Mouse (Mus musculus) hindbrain, embryonic 13.5 days (tissue): ENCODE measurements around the gene Cyb5r2. TPM values are rescaled to one million over a fixed set of nuclear protein-coding genes. Genes with fewer than 3 reads are reported as not detected.

Source experiments
- ATAC-seq: fragments of 200-750 bp; cut with Nextera tagmentation; 2 replicates; pipeline ENCODE4 v1.8.0; 2017; ENCODE audit warnings: moderate TSS enrichment; ENCODE audit not compliant: low FRiP score
- H3K27ac ChIP-seq: fragments of 300-500 bp; sonication (generic); 2 replicates; pipeline ENCODE4 v1.5.1; 2015; ENCODE audit warnings: inconsistent platforms, mild to moderate bottlenecking, moderate library complexity
- H3K27me3 ChIP-seq: fragments of 300-500 bp; sonication (generic); 2 replicates; pipeline ENCODE4 v1.6.1; 2015; ENCODE audit warnings: mild to moderate bottlenecking, inconsistent platforms
- H3K36me3 ChIP-seq: fragments of 300-500 bp; sonication (generic); 2 replicates; pipeline ENCODE4 v1.6.1; 2015; ENCODE audit warnings: mild to moderate bottlenecking, inconsistent platforms
- H3K4me1 ChIP-seq: fragments of 300-500 bp; sonication (generic); replicated peaks from 2 replicates; pipeline ENCODE4 v1.6.1; 2015; ENCODE audit warnings: inconsistent platforms
- H3K4me2 ChIP-seq: fragments of 300-500 bp; sonication (generic); 2 replicates; pipeline ENCODE4 v1.6.1; 2015; ENCODE audit warnings: inconsistent platforms, mild to moderate bottlenecking, moderate library complexity
- H3K4me3 ChIP-seq: fragments of 300-500 bp; sonication (generic); 2 replicates; pipeline ENCODE4 v1.5.1; 2015; ENCODE audit warnings: mild to moderate bottlenecking, inconsistent platforms
- H3K9ac ChIP-seq: fragments of 300-500 bp; sonication (generic); 2 replicates; pipeline ENCODE4 v1.6.1; 2015; ENCODE audit warnings: mild to moderate bottlenecking, inconsistent platforms
- H3K9me3 ChIP-seq: fragments of 300-500 bp; sonication (generic); 2 replicates; pipeline ENCODE4 v1.6.1; 2016; ENCODE audit warnings: inconsistent platforms
- WGBS: fragments of 180-500 bp; shearing (Covaris S2); methylation state at CpG from one replicate; pipeline ENCODE4 v1.1.7; 2015; 5-methylcytosine and 5-hydroxymethylcytosine counted together
- polyA plus RNA-seq: library from polyadenylated mRNA; unstranded; fragments of >200 nt; fragmentation: Nextera tagmentation; extraction: Ambion mirVana; gene quantifications from 2 replicates; pipeline ENCODE4 v1.2.1, GENCODE M21; 2015

Cyb5r2 gene
- polyA plus RNA-seq, 1 experiment from 2014 or later = not detected

DNA sequence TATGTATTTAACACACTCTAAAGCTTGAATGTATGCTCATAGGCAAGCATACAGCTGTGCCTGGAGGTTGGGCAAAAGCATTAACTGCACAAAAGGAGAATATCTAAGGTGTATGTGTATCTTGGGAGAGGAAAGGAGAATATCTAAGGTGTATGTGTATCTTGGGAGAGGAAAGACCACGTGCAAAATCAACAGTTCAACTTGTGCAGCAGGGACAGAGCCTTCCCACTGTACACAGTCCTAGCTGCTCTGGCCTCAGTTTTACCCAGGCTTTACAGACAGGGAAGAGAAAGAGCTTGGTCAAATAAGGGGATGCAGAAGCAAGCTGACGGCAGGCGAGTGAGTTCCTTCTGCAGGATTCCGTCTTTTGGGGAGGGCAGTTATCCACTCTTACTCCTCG is 43.8 kb downstream of the Cyb5r2 start:
- Histone ChIP-seq H3K27ac (no peak overlapping the region), H3K4me2 (no peak overlapping the region), H3K36me3 (no peaks in the 10 kb centered on the region), H3K27me3 (0 out of 2 replicates have a peak, but pooled peaks cover 4% of the 10 kb centered on the region), H3K4me1 (no peaks in the 10 kb centered on the region), H3K9ac (no peak overlapping the region), H3K4me3 (no peak overlapping the region), H3K9me3 (no peaks in the 10 kb centered on the region)
- no peak for ATAC-seq
- 89% methylated on average over 5 of the region's 5 CpGs for WGBS

DNA sequence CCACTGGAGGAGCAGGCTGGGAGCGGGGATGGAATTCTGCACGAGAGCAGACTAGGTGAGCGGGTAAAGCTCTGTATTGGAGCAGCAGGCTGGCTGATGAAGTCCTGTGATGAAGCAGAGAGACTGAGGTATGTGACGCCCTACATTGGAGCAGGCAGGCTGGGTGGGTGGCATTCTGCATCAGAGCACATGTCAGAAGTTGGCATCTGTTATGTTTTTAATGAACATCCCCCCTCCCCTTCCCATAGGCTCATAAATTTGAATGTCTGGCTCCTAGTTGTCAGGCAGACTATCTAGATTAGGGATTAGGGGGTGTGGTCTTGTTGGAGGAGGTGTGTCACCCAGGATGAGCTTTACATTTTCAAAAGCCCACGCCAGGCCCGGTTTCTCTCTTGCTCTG is 45.1 kb downstream of the Cyb5r2 start:
- Histone ChIP-seq H3K4me3 (no peak overlapping the region), H3K9ac (no peak overlapping the region), H3K4me2 (no peak overlapping the region), H3K27me3 (0 out of 2 replicates have a peak, but pooled peaks cover 6% of the 10 kb centered on the region), H3K36me3 (no peaks in the 10 kb centered on the region), H3K9me3 (no peaks in the 10 kb centered on the region), H3K4me1 (peaks cover 9% of the 10 kb centered on the region), H3K27ac (no peak overlapping the region)
- WGBS = 77% methylated on average over 6 of the region's 6 CpGs
- no peak for ATAC-seq

DNA sequence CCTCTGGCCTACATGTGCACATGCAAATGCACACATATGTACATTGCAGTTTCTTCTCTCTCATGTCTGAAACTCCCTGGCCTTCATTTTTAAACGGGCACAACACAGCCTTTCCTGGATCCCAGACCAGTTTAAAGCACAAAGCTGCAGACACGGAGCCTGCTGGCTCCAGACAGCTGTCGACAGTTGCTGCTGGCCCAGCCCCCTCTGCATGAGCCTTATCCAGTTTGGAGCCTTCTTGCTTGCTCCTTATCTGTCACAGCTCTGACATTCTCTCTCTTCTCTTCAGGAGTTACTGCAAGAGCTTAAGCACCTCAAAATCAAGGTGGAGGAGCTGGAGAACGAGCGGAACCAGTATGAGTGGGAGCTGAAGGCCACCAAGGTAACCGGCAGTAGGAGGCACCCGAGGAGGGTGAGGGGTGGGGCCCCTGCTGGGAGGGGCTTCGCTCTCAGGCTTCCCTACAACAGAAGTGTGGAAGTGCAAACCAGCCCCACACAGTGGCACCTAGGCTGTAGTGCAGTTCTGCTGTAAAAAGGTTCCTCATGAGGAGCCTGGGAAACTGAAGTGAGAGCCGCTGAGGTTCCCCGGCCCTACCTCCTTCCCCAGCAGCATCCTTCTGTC is 49.2 kb downstream of the Cyb5r2 start:
- peaks cover 25% of the 10 kb centered on the region; the same call in 1 of the 2 replicates for H3K27me3 ChIP-seq
- H3K4me1 ChIP-seq = peaks cover 13% of the 10 kb centered on the region
- no peaks in the 10 kb centered on the region for H3K36me3 ChIP-seq
- peak overlapping the region; percentile 27 for H3K4me3 ChIP-seq
- H3K27ac ChIP-seq = 0 out of 2 replicates have a peak overlapping the region, but pooled peaks have one; percentile 23
- H3K9me3 ChIP-seq = no peaks in the 10 kb centered on the region
- WGBS = 7% methylated on average over 10 of the region's 10 CpGs
- no peak overlapping the region for H3K9ac ChIP-seq
- peak; percentile 91 for ATAC-seq
- H3K4me2 ChIP-seq = peak overlapping the region; percentile 45

DNA sequence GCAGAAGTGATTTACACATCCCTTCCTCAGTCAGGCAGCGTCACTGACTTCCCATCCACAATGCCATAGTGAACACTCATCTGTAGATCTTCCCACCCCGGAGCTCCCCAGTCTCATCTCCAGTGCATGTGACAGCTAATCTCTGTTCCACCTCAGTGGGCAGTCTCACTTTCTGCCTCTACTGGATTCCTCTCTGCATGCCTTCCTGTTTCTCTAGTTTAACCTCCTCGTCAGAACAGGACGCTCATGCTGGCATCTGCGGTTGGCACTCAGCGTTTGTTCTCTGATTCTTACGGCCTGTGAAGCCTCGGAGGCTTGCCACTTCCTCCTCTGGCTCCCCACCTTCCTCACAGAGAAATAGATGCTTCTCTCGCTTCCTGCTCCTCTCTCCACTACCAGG is 50.2 kb downstream of the Cyb5r2 start:
- H3K4me2 ChIP-seq = no peak overlapping the region
- H3K4me1 ChIP-seq = peaks cover 13% of the 10 kb centered on the region
- 67% methylated on average over 9 of the region's 9 CpGs for WGBS
- no peak overlapping the region for H3K9ac ChIP-seq
- H3K27ac ChIP-seq = no peak overlapping the region
- peaks cover 34% of the 10 kb centered on the region for H3K27me3 ChIP-seq
- no peaks in the 10 kb centered on the region for H3K9me3 ChIP-seq
- no peak for ATAC-seq
- H3K36me3 ChIP-seq = no peaks in the 10 kb centered on the region
- H3K4me3 ChIP-seq = no peak overlapping the region

DNA sequence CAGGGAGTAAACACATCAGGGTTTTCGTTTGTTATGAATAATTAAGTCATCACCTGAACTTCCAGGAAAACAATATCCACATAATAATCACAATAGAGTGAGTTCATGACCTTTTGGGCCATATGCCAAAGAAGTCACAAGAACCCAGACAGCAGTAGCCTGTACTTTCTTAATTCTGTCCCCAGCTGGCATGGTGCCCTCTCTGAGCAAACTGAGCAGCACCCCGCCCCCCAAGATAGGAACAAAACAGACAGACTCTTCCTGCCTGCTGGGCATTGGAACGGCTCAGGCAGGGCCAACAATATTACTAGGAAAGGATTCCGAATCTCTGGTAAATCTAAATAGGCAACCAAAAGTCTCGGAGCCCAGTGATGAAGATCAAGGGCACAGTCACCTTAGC is 51.9 kb downstream of the Cyb5r2 start:
- whole genome bisulfite sequencing = 66% methylated on average over 5 of the region's 5 CpGs

DNA sequence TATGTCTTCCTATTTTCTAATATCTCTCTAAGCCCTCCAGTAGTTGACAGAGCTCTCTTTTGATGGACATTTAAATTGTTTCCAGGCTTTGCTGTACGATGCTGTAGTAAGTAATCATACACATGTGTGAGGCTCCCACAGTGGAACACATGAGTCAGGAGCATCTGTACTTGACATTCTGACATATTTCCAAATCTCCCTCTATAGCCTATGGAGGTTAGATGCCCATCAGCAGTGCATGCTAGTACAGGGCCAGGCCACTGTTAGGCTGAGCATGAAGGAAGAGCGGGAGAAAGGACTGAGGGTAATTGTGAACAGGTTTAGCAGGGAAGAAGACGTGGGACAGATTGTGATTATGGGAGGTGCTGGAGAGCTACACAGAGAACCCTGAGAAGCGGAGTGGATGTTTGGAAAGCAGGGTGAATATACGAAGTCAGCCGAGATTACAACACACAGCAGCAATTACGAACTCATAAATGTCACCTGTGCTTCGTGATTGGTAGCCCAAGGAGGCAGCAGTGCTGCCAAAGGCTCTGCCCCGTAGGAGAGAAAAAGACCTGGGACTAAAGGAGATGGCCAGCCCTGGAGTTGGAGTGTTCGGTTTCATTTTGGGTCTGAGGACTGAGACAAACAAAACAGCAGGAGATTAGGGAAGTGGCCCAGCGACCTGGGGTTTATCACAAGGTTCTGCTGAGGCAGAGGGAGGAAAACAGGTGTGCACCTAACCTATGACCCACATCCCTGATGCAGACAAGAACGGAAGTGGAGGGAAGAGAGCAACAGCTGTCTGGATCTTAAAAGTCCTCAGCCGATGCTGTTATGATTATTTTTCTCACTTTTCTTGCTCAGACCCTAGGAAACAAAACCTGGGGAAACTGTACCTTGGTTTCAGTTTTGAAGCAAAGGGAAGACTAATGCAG is 55.1 kb downstream of the Cyb5r2 start:
- no peak overlapping the region for H3K27ac ChIP-seq
- H3K4me3 ChIP-seq = no peak overlapping the region
- no peak overlapping the region for H3K9ac ChIP-seq
- H3K27me3 ChIP-seq = peaks cover 67% of the 10 kb centered on the region
- no peak overlapping the region for H3K4me2 ChIP-seq
- H3K36me3 ChIP-seq = no peaks in the 10 kb centered on the region
- no peak for ATAC-seq
- H3K9me3 ChIP-seq = no peaks in the 10 kb centered on the region
- 77% methylated on average over 13 of the region's 13 CpGs for WGBS
- peaks cover 4% of the 10 kb centered on the region; the same call in 1 of the 2 replicates for H3K4me1 ChIP-seq

More for the DNA sequence above, 51.9 kb downstream of the Cyb5r2 start:
- Histone ChIP-seq H3K9ac (no peak overlapping the region), H3K27me3 (peaks cover 43% of the 10 kb centered on the region), H3K4me3 (no peak overlapping the region), H3K9me3 (no peaks in the 10 kb centered on the region), H3K36me3 (no peaks in the 10 kb centered on the region), H3K27ac (no peak overlapping the region), H3K4me1 (peaks cover 13% of the 10 kb centered on the region), H3K4me2 (no peak overlapping the region)
- no peak for ATAC-seq

DNA sequence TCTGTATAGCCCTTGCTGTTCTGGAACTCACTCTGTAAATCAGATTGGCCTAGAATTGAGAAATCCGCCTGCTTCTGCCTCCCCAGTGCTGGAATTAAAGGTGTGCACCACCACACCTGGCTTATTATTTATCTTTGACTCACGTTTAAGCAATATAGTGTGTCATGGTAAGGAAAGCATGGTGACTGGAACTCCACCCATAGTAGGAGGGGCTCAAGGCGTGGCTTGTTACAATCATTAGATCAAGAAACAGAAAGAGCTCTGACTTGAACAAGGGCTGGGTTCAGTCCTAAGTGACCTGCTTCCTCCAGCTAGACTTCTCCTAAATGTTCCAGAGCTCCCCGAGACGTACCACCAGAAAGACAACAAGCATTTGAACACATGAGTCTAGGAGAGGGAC is 57.2 kb downstream of the Cyb5r2 start:
- Histone ChIP-seq H3K4me2 (no peak overlapping the region), H3K4me1 (no peaks in the 10 kb centered on the region), H3K9me3 (no peaks in the 10 kb centered on the region), H3K27me3 (peaks cover 84% of the 10 kb centered on the region), H3K4me3 (no peak overlapping the region), H3K36me3 (no peaks in the 10 kb centered on the region), H3K9ac (no peak overlapping the region), H3K27ac (no peak overlapping the region)
- 81% methylated on average over 5 of the region's 5 CpGs for WGBS
- ATAC-seq = no peak

DNA sequence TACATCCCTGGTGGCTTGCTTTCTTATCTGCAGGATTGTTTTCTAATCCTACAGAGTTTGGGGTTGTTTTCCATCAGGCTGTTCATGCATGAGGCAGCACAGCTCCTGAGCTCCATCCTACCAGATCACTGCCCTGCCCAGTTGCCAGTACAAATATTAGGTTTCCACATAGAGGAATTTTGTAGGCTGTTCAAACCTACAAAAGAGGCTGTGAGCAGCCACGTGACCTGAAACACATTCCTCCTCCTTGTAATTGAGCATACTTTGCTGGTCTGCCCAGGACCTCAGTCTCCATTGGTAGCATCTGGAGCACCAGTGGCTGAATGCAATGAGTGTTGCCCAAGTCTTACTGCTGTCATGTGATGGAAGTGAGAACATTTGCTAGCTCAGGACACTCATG is 57.9 kb downstream of the Cyb5r2 start:
- H3K9me3 ChIP-seq = no peaks in the 10 kb centered on the region
- H3K27me3 ChIP-seq = peaks cover 85% of the 10 kb centered on the region
- H3K4me2 ChIP-seq = no peak overlapping the region
- no peaks in the 10 kb centered on the region for H3K4me1 ChIP-seq
- H3K36me3 ChIP-seq = no peaks in the 10 kb centered on the region
- WGBS = 83% methylated on average over 1 of the region's 1 CpGs
- H3K4me3 ChIP-seq = no peak overlapping the region
- no peak overlapping the region for H3K9ac ChIP-seq
- ATAC-seq = no peak
- H3K27ac ChIP-seq = no peak overlapping the region

Other genes with a start within 250 kb of the Cyb5r2 start
- 4.1 and 4.3 TPM in 2 replicates for gene Olfml1, start 190.6 kb downstream of the Cyb5r2 start, polyA plus RNA-seq
- 2.1 and 2.4 TPM in 2 replicates for gene Ppfibp2, start 162.8 kb downstream of the Cyb5r2 start, polyA plus RNA-seq
- not detected in 2 replicates for gene 5330417H12Rik, start 132.9 kb downstream of the Cyb5r2 start, polyA plus RNA-seq
- gene Ovch2, start 43.2 kb upstream of the Cyb5r2 start, polyA plus RNA-seq = not detected in 2 replicates
- not detected in 2 replicates for gene Olfr467, start 54.2 kb upstream of the Cyb5r2 start, polyA plus RNA-seq
- not detected in 2 replicates for gene Olfr469, start 67.5 kb upstream of the Cyb5r2 start, polyA plus RNA-seq
- not detected in 2 replicates for gene Olfr470, start 89.5 kb upstream of the Cyb5r2 start, polyA plus RNA-seq
- gene Olfr472, start 139.9 kb upstream of the Cyb5r2 start, polyA plus RNA-seq = not detected in 2 replicates
- gene Olfr473, start 172.4 kb upstream of the Cyb5r2 start, polyA plus RNA-seq = not detected in 2 replicates
- not detected in 2 replicates for gene Olfr474, start 196.6 kb upstream of the Cyb5r2 start, polyA plus RNA-seq
- gene Olfr476, start 206.8 kb upstream of the Cyb5r2 start, polyA plus RNA-seq = not detected in 2 replicates
- not detected in 2 replicates for gene Olfr477, start 228.7 kb upstream of the Cyb5r2 start, polyA plus RNA-seq